Mouse (Mus musculus) adrenal gland (tissue): ENCODE results near the gene Olfr1012.
"Not testable (repeated sequence)": the region's sequence is repeated elsewhere in the genome, so short reads cannot be mapped to it uniquely, and the experiment has no call there.

Source experiments
- intact Hi-C: fragments of 180-260 bp; cut with DNase I; formaldehyde crosslinking; loops from one replicate; pipeline ENCODE4 v1.15.1; 2025
- long read RNA-seq, 2 experiments: library from polyadenylated mRNA; unstranded; transcript quantifications; one replicate each; pipeline ENCODE4 v2.0.0; 2020; ENCODE audit warnings: borderline replicate concordance in 1 of 2; ENCODE audit not compliant: insufficient replicate concordance in 1 of 2

Olfr1012 gene
- long read RNA-seq, experiment 1: 0 reads
- long read RNA-seq, experiment 2: 0 reads

DNA sequence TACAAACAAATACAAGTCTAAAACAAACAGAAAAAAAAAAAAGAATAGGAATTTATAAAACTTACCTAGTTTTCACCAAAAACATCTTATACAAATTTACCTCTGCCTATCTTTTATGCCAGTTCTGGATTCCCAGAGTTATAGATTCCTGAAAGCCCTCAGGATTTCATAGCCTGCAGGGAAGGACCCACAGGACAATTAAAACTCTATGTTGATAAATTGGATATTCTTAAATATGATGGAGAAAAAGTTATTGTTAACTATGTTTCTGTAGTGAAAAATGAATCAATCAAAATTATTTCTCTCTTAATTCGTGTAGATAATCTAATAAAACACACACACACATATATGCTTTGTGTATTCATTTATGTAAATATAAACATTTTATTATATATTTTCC is at the start of gene Olfr1012:
Olfr1012 (minus strand) TSS at position 101 of the 400 bp plus-strand sequence.
- intact Hi-C loops: no loop called here

DNA sequence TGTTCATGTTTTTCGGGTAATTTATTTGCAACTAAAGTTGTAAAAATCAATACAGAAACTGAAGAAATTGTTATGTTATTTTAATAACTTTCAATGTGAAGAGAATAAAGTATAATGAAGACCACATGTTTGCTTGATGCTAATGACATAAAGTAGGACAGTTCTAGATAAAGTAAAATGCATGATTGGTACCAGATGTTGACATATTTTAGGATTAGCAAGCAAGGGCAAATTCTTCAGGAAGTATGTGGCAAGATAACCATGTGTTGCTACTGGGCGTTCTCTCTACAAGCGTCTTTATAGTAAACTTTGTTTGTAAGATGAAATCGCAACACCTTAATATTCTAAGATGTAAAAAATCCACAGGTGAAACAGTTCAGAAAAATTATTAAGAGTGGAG is 41.9 kb upstream of the Olfr1012 start:
- intact Hi-C loops: no loop called here

DNA sequence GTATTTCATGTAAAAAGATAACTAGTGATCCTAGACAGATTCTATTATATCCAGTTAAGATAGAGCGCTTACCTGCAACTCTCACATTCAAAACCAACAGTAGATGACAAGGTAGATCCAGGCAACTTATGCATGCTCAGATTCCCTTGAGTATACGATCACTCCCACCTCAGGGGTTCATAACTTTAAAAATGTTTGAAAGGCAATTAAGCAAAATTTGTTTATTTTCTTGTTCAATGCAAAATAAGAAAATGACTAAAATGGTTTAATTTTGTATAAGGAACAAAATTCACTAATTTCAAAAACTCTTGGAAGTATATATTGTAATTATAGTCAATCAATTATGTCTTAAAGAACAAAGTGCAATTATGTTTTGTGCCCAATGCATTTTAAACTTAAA is 39.9 kb upstream of the Olfr1012 start, which contains the start of gene Olfr1016:
Olfr1016 (minus strand) TSS at position 101 of the 400 bp plus-strand sequence.
- intact Hi-C loops: no loop called here

DNA sequence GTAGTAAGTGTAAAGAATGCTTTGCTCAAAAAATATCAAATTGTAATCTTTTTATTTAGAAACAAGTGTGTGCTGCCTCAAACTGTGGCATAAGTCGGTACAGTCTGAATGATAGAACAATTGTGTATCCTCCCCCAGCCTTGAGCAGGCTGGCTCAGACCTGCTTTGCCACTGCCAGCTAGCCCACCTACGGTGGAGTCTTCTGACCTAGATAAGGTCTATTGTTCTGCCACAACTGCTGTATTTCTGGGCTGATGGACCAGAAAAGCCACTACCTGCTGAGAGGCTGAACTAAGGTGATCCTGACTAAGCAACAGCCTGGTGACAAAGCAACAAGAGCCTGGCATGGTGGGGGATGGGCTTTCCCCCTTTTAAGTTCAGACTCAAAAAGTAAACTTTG is 29.8 kb upstream of the Olfr1012 start:
- intact Hi-C loops: no loop called here

DNA sequence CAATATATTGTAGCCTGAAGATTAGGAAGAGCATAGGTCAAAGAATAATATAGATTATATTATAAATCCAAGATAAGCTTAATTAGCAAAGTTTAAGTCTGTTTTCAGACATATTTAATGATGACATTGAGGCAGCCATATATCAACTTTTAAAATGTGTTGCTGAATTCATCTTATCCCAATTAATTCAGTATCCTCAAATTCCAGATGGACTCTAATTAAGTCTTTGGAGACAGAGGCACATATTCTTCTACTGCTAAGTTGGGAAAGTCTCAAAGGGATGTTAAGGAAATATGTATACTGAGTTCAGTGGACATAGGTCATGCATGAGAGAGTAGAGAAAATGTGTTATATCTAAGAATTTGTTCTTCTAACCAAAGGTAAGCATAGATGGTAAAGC is 19.2 kb upstream of the Olfr1012 start, which contains the start of gene Olfr1015:
Olfr1015 (plus strand) TSS at position 301 of the 400 bp plus-strand sequence.
- intact Hi-C loops: no loop called here

DNA sequence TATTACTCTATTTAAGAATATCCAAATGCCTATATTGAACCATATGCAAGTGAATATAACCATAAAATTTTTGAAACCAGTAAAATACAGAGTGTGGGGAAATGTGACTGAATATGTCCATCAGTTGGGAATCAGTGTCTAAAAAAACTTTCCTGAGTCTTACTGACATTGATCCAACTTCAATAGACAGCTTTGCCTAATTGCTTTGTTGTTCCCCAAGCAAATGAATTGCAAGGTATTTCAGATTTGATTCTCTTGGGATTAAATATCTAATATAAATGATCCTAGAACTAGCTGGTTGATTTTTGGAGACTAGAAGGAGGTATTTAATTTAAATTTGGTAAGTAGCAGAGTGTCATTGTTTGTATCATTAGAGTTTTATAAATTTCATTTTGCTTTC is 9.8 kb upstream of the Olfr1012 start, which contains the start of gene Olfr1014:
Olfr1014 (plus strand) TSS at position 301 of the 400 bp plus-strand sequence.
- intact Hi-C loops: no loop called here

DNA sequence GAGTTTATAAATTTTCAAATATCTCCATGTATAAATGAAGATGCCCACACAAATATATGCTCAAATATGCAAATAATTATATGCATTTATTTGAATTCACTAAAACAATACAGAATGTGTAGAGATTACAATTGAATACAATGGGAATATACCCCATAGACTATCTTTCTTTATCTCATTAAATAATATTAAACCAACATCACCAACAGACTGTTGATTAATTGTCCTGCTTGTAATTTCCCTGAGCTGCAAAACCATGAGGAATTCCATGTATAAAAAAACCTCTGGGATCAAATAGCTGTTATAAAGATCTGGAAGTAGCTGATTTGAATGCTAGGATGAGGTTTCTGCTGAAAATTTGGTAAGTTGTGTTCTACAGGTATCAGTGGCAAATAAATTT is 4.2 kb upstream of the Olfr1012 start, which contains the start of gene Olfr1013:
Olfr1013 (plus strand) TSS at position 301 of the 400 bp plus-strand sequence.
- intact Hi-C loops: no loop called here

DNA sequence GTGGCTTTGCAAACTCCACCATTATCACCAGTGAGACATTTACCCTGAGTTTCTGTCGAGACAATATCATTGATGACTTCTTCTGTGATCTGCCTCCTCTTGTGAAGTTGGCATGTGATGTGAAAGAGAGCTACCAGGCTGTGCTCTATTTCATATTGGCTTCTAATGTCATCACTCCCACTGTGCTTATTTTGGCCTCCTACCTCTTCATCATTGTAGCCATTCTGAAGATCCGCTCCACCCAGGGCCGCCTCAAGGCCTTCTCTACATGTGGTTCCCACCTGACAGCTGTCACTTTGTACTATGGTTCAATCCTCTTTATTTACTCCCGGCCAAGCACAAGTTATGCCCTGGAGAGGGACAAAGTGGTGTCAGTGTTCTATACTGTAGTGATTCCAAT is 8.7 kb downstream of the Olfr1012 start:
- intact Hi-C loops: no loop called here

DNA sequence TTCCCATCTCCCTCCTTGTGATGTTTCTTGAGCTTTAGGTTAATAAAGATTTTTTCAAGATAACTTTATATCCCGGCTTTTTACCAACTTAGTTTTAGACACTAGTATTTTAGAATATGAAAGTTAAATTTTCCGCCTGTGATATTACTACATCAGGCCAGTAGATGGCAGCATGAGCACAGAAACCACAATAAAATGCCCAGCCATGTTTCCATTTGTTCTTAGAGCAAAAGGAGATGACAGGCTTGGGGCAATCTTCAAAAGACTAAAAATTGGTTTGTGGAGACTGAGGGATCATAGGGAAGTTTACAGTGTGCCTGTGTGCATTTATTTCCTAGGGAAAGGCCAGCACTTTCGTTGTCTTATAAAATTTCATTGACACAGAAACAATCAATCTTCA is 36.8 kb downstream of the Olfr1012 start:
- intact Hi-C loops: loop anchor here (2.0 to 10.0 kb wide), 2 partner anchors 601 to 739 kb away; no protein-coding TSS in a partner anchor

DNA sequence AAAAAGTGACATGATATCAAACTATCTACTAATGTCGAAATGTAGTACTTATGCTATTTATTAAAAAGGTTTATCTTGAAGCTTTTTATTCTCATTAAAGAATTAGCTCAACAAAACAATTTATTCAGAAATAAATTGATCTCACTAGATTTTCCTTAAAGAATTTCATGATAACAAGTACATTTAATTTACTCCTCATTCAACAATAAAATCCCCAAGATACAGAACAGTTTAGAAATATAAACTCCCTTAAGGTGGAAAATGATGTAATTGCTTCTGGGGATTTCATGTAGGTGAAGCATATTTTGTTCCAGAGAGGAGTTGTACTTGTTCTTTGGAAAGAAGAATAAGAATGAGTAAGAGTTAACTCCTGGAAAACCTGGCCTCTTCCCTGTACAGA is 47.4 kb downstream of the Olfr1012 start, which contains the start of gene Olfr1009:
Olfr1009 (plus strand) TSS at position 301 of the 400 bp plus-strand sequence.
- intact Hi-C loops: no loop called here

DNA sequence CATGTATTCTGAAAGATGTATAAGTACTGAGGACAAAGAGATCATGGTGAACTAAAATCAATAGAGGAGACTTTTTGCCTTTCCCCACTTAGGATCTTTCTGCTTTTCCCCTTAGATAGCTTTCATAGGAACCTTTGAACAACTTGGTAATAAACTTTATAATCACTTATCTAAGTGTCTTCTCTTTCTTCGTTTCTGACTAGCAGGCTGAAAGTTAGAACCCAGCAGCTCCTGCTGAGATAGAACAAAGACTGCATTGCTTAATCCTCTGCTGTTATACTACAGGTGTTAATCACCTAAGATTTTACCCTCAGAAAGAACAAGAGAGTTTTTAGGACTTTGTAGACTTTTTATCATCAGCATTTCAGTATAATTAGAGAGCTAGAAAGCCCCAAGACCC is 51.4 kb downstream of the Olfr1012 start:
- intact Hi-C loops: no loop called here

DNA sequence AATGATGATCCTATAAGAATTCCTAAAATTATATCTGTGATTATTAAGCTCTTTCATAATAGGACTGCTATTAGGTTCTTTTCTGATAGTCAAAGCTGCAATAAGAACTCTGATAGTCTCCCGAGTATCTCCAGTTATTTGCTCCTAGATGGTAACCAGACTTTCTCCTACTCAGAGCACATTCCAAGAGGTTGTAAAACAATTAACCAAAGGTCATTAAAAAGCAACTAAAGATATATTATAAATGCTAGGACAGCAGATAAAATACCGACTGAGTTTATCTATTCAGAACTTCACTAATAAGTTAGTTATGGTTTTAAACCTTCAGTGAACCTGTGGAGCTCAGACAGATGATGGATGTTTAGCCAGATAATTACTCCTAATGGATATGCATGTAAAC is 51.9 kb downstream of the Olfr1012 start:
- intact Hi-C loops: not testable (repeated sequence)
